Mouse (Mus musculus) Muller cell, postnatal 12 days (primary cell): ENCODE results near the gene A730061H03Rik.

Experiments used
- DNase-seq: peaks from one replicate; pipeline ENCODE4 v3.0.0-alpha.2; 2015; ENCODE audit errors: inconsistent ontology term

A730061H03Rik gene

GRCm38 (mm10) chr14:55551347-55551746, 8.9 kb downstream of the A730061H03Rik start:
- no peak for DNase-seq

DNA sequence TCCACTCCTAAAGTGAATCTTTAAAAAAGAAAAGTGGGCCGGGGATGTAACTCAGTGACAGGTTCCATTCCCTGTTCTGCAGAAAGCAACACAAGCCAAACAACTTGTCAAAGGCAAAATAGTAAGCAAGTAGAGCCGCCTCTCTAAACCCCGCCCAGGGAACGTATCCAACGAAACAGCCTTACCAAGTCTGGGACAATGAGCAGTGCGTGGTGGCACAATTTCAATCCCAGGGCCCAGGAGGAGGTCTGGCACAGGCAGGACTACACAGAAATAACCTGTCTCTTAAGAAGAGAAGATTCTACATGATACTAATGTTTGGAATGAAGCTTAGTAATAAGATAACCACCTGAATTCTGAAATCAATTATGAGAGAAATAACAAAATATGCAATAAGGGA, 10.0 kb downstream of the A730061H03Rik start:
- no peak for DNase-seq

GRCm38 (mm10) chr14:55544334-55544733, 15.9 kb downstream of the A730061H03Rik start:
- no peak for DNase-seq

DNA sequence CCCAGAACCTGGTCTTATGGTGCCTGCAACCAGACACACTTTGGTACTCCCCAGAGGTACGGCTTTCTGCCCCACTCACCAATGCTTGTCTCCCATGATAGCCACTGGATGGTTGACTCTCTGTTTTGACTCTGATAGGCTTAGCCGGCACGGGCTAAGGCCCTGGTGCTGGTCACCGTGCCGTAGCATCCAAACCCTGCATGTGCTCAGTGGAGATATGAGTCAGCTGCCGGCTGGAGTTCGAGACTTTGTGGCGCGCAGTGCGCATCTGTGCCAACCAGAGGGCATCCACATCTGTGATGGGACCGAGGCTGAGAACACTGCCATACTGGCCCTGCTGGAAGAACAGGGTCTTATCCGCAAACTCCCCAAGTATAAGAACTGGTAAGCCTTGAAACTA, 17.9 kb downstream of the A730061H03Rik start:
- DNase-seq: no peak

GRCm38 (mm10) chr14:55540787-55541321, 19.4 kb downstream of the A730061H03Rik start:
- peak; percentile 73 for DNase-seq

GRCm38 (mm10) chr14:55540067-55540786, 20.0 kb downstream of the A730061H03Rik start, which contains the start of gene Pck2:
Pck2 (plus strand) TSS chr14:55540266.
- peak; percentile 96 for DNase-seq

- no peak for DNase-seq
Observed at GRCm38 (mm10) chr14:55536116-55536745, 24.0 kb downstream of the A730061H03Rik start.

- DNase-seq: no peak
Observed at GRCm38 (mm10) chr14:55527940-55528339, 32.3 kb downstream of the A730061H03Rik start.

- no peak for DNase-seq
Observed at GRCm38 (mm10) chr14:55526674-55527073, 33.5 kb downstream of the A730061H03Rik start.

DNA sequence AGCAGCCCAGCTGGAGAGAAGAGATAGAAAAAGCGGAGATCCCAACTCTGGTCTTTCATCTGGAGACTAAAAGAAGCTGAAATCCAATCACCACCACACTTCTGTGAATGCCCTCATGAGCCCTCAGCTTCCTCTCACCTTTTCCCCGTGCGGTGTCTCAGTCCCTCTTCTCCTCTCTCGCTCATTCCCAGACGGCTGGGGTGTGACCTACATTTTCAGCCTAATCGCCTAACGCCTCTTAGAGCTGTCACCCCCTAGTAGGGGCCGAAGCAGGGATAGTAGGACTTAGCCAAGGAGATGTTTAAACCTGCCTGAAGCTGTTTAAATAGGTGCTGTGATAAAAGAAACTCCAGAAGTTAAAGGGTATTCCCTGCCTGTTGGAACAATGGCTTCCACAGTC, 35.4 kb downstream of the A730061H03Rik start, which contains the start of gene Nrl:
Gene Nrl, minus strand, starts transcription at position 197 of the 400 bp plus-strand sequence.
- no peak for DNase-seq

DNA sequence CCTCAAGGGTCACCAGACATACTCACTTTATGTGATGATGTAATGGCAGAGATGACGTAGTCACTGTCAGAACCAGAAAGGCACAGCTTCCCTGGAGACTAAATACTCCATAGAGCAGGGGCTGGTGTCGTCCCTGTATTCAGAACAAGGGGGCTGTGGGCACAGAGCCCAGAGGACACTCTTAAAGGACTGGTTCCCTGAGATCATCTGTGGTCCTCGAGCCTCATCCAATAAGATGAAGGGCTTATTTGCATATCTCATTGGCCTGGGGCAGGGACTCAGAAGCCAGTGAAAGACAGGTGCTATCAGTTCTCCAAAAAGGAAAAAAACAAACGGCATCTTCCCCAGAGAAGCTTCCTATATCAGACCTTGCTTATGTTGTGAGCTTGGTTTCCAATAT, 36.1 kb downstream of the A730061H03Rik start:
- no peak for DNase-seq

DNA sequence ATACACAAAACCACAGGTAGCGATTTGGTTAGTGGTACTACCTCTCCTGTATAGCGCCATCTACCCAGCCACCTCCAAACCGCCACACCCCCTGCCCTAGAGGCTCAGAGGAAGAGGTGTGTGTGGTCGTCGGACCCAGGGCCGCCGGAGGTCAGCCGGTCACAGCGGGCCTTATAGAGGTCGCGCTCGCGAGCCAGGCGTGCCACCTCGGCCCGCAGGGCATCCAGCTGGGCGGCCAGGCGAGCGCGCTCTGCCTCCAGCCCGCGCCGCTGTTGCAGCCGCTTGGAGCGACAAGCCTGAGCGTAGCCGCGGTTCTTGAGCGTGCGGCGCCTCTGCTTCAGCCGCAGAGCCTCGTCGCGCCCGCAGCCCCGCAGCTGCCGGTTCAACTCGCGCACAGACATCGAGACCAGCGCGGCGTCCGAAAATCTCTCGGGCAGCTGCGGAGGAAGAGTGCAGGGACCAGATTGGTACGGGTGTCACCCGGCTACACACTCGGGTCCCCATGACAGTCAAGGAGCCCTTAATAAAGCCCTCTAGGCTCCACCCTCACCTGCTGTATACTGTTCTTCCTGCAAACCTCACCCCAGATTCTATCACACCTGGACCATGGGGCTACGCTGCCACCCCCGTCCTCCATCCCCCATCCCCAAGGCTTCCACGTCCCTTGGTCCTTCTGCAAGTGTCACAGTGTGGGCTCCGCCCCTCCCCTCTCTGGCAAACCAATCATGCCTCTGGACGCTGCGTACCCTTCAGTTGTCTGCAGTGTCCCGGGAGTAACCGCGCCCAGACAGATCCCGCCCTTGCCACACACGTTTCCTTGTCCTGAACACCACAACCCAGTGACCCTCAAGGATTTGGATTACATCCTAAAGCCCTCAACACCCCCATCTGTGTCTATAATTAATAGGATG, 39.5 kb downstream of the A730061H03Rik start:
- peak; percentile 27 for DNase-seq

GRCm38 (mm10) chr14:55519604-55520003, 40.6 kb downstream of the A730061H03Rik start:
- no peak for DNase-seq

- DNase-seq: no peak
Observed at GRCm38 (mm10) chr14:55518897-55519296, 41.3 kb downstream of the A730061H03Rik start.

DNA sequence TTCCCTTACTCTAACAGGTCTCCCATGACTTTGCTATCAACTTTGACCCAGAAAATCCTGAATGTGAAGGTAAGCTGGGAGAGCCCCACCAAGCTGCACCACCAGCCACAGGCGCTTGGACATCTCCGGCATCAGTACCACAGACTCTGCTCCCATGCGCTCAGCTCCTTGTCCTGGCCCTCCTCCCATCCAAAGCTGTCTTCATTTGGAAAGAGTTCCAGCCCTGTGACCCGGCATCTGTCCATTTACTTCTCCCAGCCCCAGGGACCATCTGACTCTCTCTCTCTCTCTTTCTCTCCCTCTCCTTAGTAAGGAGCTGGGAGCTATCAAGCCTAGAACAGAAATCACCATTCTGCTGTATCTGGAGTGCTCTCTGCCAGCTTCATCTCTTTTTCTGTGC, 44.4 kb downstream of the A730061H03Rik start:
- DNase-seq: no peak

- DNase-seq: no peak
Observed at GRCm38 (mm10) chr14:55513927-55514326, 46.3 kb downstream of the A730061H03Rik start.

DNA sequence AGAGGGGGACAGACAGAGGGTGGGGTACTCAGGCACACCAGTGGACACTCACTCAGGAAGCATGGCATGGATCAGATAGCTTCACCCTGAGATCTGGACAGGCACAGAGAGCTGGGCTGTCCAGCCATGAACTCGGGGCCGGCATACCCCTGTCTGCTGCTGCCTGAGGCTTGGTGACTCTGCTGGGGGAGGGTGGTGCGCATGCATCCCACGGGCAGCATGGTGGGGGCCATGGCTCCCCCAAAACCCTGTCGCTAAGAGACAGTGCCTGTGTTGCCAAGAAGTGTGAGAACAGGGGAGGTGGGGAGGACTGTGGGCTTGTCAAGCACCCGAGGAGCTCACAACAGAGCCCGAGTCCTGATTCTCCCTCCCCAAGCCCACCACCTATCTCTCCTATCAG, 49.2 kb downstream of the A730061H03Rik start:
- DNase-seq: no peak

- DNase-seq: no peak
Observed at GRCm38 (mm10) chr14:55510125-55510731, 50.0 kb downstream of the A730061H03Rik start, which contains the start of gene Cpne6. Cpne6 (plus strand) TSS chr14:55510445.
